Mouse (Mus musculus): ENCODE measurements around the gene Tmem189.

Tmem189 gene

DNA sequence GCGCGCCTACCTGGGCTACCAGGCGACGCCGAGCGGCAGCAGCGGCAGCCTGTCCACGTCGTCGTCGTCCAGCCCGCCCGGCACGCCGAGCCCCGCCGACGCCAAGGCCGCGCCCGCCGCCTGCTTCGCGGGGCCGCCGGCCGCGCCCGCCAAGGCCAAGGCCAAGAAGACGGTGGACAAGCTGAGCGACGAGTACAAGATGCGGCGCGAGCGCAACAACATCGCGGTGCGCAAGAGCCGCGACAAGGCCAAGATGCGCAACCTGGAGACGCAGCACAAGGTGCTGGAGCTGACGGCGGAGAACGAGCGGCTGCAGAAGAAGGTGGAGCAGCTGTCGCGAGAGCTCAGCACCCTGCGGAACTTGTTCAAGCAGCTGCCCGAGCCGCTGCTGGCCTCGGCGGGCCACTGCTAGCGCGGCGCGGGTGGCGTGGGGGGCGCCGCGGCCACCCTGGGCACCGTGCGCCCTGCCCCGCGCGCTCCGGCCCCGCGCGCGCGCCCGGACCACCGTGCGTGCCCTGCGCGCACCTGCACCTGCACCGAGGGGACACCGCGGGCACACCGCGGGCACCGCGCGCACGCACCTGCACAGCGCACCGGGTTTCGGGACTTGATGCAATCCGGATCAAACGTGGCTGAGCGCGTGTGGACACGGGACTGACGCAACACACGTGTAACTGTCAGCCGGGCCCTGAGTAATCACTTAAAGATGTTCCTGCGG is at the start of gene Tmem189:
TSS of gene Tmem189 (minus strand) at position 322 of the 718 bp plus-strand sequence.
- DNase-seq = peak; percentile 74 to 76

DNA sequence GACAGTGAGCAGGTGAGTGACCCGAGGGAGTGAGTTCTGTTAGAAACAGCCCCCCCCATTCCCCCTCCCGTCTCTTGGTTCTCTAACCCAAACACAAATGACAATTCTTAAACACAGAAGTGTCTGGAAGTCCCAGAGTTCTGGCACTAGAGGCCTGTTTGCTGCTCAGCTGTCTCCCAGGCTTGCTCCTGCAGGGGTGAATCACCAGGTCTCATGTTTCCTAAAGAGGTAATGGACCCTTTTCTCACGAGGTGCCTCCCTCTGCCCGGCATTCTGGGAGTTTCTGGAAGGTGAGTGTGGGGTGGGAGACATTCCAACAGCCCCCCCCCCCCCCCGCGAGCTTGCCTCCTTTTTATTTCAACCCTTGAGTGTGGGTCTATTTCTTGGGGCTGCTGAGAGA is 49.4 kb upstream of the Tmem189 start:
- no peak for DNase-seq

DNA sequence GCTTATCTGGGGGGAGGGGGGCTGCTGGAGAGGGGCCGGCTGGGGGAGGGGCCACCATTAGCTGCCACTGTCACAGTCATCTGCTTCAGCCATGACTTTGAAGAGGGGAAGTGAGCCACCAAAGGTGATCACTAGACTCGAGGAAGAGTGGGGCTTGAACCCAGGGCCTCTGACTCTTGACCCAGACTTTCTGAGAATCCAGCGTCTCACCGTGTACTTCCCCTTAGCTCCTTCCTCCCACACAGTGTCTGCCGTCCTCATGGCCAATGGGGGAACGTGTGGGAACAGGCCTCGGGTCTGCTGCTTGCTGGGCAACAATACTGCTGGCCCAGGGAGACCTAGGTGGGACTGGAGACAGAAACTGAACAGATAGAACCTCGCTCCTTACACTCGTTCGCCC is 45.2 kb upstream of the Tmem189 start:
- no peak for DNase-seq

DNA sequence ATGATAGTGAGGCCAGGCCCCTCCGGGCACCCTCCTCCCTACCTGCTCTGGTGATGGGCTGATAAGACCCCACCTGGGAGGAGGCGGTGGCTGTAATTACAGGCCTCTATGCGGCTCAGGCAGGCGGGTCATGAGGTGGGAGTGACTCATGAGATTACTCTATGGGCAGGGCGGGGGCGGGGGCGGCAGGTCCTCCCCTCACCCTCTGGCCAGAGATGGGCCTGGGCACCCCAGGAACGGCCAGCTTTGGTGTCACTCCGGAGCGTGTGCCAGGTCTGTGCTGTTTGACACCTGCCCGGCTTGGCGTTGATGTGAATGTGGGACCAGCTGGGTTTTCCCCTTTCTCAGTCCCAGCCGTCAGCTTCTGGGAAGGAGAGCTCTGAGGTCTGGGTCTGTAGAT is 41.5 kb upstream of the Tmem189 start:
- no peak for DNase-seq

DNA sequence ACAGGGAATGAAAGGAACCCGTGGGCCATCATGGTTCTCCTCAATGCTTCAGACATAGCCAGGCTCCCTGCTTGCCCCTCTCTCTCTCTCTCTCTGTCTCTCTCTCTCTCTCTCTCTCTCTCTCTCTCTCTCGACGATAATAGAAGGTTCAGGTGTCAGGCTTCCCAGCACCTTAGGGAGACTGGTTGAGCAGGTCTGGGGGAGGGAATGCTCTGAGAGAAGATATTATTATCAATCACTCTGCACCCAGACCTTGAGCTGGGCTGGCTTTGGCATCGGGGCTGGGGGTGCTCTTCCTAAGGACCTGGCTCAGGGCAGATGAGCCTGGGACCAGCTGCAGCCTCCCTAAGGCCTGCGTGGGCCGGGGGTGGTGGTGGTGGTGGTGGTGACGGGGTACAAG is 40.4 kb upstream of the Tmem189 start:
- no peak for DNase-seq

DNA sequence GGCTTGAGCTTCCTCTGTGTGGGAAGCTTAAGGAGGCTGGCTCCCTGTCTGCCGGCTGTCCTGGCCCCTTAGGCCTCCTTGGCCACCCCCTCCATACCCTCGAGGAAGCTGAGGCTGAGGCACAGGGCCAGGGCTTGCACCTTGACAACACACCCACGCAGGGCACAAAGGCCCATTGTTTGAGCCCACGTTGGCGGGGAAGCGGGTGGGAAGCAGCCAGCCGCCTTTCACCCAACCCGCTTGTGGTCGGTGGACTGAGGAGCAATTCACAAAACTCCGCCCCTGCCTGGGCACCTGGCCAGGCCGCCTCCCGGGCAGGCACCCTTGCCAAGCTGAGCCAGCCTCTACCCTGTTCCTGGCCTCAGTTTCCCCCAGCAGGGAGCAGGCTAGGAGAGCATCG is 37.5 kb upstream of the Tmem189 start:
- peak in 1 of 2 experiments; percentile 19 for DNase-seq

DNA sequence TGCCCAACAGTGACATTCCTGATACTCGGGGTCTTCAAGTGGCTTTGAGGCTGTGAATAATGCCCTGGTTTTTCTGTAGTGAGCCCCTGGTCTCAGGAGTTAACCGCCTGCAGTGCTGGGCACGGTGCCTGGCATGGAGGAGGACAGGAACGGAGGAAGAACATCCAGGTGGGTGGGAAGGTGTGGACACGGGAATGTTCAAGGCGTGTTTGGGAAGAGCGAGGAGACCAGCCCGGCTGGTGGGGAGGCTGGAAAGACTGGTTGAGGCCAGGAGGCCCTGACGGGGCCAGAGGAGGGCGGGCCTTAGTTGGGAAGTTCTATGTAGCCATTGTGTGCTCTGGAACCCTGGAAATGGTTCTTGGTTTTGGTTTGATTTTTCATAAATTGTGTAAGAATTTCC is 36.3 kb upstream of the Tmem189 start:
- no peak for DNase-seq

DNA sequence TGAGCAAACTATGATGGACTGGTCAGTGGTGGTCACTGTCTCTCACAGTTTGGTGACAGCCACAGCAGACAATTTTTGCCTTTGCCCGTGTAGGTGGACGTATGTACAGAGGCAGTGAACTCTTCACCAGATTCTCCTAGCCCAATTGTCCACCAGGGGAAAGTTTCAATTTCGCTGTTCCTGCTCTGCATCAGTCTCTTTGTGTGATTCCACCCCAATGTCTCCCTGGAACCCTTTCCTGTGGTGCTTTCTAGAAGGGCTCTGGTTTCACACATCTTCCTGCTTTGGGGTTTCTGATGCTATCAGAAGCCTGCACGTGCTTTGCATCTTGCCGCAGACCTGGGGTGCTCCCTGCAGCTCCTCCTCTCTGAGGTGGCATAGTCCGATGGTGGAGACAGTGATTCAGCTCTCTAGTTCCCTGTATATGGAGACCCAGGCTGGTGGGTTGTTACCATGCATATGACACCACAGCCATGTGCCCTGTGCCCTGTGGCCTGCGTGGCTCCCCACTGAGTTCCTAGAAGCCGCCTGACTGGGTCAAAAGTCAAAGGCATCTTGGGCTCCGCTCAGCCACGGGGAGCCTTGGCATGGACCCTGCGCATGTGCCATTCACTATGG is 34.1 kb upstream of the Tmem189 start:
- peak in 1 of 2 experiments; percentile 24 for DNase-seq

DNA sequence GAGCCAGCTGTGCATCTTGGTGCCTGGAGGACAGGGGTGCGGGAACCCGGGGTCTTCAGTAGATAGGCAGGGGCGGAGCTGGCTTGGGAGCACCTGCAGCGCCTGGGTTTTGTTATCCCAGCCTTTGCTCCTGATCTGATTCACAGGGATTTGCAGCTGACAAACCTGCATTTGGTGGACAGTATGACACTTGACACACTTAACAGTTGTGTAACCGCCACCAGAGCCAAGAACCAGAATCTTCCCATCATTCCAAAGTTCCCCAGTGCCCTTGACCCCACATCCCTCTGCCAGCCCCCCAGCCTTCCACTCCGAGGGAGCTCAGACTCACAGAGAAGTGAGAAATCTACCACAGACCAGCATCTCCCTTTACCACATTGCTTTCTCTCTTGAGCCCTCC is 32.9 kb upstream of the Tmem189 start:
- no peak for DNase-seq

DNA sequence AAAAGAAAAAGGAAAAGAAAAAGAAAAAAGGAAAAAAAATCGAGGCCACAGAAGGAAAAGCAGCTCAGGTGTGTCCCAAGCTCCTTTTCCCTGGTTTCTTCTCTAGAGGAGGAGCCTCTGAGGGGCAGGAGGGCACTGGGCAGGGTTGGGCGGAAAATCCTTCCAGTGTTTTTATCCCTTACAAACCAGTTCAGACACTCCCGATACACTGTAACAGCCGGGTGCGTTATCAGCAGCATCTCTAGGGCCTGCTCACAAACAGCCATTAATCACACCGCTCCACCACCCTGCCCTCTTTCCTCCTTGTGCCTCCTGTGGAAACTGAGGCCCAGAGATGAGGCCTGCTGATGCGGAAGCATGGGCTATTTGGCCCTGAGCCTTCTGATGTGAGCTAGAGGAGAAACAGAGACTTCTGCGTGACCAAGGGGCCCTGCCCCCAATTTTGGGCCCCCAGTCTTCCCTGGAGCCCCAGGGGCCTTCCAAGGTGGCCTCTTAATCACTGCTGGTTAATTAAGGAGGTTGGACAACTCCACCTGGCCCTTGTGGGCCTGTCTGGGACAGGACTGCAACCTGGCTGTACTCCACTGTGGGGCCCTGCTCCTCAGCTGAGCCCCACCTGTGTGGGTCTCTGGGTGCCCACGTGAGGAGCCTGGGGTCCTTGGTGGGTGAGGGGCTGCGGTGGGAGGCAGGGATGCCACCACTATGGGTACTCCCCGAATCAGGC is 31.7 kb upstream of the Tmem189 start:
- DNase-seq = no peak

DNA sequence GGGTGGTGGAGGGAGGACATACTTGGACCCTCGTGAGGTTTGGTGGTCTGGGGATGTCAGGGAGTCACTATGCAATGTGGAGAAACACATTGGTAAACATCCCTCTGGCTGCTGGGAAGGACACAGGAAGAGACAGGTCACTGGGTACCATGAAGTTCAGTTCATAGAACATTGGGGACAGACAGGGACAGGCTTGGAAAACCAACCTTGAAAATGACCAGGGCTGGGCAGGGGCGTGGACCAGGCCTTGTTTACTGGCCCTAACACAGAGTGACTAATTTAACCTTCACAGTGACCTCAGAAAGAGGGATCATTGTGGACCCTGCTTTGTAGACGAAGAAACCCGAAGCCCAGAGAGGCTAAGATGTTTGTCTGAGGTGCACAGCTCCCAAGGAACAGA is 29.9 kb upstream of the Tmem189 start:
- DNase-seq = no peak

DNA sequence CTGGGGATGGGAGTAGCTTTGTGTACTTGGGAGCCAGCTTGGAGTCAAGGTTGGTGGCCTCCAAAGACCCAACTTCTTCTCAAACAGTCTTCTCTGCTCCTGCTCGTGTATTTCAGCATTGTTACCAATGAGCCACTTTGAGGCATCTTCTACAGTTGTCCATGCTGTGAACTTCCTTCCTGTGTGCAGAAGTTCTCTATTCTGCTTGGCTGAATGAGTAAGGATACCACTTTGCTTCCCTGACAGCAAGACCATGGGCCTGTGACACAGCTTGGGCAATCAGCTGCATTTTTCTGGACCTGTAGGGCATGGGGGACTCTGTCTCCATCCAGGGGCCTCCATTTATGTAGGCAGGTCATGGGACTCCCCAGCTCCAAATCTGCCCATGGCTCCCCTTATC is 27.6 kb upstream of the Tmem189 start:
- no peak for DNase-seq

DNA sequence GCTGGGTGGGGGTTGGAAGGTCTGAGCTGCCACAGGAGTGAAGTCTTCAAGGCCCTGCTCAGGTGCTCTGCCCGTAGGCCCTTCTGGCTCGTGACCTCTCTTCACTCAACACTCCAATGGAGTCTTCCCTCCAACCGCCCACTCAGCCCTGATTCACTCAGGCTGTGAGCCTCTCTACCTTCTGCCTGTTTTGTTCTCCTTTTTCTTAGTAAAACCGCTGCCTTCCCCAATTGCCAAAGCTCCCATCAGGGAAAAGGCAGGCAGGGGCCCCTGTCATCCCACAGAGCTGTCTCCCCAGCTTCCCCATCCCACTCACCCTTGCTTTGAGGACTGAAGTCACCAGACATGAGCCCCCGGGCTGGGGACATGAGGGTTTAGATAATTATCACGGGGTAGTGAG is 25.4 kb upstream of the Tmem189 start:
- DNase-seq = no peak

DNA sequence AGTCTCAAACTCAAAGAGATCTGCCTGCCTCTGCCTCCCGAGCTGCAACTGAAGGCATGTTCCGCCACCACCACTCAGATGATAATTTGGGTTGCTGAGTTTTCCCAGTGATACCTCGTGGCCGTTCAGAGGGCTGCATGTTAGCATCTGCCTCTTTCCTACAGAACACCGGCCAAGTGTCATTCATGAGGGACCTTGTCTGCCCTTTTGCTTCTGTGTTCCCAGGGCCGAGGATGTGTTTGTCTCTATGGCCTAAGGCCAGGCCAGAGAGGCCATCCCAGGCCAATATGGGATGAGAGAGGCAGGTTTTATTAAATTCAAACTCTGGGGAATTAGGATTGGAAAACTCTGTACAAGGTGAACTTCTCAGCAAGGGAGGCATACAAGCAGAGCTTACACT is 24.7 kb upstream of the Tmem189 start:
- DNase-seq = no peak

DNA sequence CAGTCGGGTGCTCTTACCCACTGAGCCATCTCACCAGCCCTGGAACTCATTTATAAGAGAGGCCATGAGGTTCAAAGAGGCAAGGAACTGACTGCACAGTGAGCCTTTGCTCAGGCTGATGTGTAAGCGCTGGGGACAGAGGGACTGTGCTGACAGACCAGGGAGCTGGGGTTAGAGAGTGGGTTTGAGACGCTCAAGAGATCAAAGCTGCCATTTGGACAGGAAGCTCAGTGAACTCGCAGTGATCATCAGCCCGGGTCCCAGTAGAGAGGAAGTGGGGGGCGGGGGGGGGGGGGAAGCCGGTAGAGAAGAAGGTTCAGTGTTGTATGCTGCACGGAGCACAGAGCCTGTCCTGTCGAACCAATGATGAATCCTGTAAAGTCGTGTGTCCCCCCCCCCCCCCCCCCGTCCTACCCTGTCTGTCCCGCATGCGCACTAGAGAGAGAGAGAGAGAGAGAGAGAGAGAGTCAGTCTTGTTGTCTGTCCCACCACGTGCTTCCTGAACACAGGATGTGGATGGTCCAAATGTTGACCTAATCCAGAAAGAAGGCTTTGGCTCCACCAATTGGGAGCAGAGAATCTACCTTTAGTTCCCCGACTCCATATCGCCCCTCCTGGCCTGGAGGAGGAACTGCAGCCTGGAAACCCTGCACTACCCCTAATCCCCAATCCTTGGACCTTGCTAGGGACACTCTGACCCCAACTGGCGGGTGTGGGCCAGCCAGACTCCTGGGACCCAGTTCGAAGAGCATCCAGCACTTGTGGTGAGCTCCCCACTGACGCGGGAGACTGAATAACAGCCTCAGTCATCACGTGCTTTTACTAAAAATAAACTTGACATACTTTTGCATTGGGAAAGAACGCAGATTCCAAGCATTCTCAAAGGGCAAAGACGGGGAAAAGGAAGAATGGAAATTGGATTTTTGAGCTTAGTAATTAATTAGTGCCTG is 23.5 kb upstream of the Tmem189 start:
- peak; percentile 79 for DNase-seq

DNA sequence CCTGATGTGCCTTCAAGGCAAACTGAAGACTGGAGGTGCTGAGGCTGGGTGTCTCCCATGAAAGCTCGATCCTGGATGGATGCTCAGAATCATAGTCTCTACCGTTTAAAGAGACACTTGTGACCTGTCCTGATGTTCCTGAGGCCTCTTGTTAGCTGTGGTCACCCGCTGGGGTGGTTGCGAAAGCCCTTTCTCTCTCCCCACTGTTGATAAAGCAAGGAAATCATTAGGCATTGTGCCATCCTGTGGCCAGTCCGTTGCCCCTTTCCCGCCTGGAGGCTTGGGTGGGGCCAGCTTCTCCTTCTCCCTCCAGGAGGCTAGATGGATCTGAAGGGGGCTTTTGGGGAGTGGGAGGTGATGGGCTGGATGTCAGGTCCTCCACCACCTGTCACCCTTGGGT is 21.0 kb upstream of the Tmem189 start:
- DNase-seq = no peak

DNA sequence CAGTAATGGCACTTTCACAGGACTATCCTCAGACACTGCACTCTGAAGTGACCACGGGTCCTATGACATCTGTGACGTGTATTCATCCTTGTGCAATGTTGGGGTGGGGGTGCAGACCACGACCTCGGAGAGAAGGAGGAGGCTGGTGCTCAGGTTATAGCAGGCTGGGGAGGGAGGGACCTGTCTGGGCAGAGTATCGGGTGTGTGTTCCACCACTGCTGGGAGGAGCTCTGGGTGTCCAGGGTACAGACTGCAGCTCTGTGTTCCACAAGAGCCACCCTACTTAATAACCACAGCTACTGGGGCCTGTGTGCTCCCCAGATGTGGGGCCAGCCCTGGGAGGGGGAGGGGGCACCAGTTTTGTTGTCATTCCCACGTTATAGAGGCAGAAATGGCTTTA is 20.3 kb upstream of the Tmem189 start:
- DNase-seq = no peak

DNA sequence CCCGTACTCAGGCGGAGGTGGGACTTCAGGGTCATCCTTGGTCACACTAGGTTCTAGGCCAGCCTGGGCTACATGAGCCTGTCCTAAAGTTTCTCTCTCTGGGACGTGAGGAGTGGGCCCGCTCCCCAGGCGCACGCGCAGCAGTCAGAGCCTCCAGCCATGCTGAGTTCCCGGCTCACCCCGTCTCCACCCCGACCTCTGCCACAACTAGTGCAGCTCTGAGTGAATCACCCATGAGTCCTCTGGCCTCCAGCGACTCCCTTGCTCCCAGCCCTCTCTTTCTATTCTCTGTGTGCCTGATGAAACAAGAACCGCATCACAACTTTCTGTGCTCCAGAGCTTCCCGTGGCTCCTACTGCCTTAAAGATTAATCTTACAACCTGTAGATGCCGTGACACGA is 18.8 kb upstream of the Tmem189 start:
- no peak for DNase-seq

DNA sequence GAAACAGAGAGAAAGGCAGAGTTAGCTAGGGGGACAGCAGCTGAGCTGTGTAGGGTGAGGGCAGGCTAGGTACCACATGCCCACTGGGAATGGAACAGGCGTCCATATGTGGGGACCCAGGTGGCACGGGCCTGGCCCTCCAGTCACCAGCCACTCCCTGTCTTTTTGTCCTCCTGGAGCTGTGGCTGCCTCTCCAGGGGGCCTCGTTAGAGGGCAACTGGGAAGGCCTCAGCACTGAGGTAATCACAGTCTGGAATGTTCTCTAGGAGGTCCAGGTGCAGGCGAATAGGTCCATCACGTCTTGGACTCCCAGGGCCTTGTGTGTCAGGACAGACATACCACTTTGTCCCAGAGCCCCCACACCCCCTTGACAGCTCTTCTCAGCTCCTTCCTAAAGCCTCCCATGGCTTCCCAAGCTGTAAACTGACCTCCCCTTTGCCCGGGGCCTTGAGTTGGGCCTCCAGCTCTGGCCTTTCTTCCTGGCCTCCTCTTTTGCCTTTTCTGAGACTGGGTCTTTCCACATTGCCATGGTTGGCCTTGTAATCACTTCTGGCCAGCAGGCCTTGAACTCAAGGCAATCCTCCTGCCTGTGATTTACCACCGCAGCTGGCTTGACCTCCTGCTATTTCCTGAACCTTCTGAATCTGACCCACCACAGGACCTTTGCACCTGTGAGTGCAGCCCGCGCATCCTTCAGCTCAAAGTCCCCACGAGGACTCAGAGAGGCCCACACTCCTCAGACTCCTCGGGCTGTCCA is 16.7 kb upstream of the Tmem189 start:
- no peak for DNase-seq

DNA sequence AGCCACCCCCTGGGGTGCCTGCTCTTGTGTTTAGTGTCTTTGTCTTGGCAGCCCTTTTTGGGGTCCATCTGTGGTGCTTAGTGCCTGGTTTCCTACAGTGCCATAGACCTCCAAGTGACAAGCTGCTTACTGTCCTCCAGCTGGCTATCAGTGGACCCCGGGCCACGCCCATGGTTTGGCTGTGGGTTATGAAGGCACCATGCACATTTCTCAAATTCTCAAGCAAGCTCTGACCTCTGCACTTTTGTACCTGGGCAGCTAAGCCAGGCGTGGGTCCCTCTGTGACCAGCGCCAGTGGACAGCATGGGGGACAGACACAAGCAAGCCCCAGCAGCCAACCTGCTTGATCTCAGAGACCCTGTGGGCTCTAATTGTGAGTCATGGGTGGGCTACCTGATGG is 14.8 kb upstream of the Tmem189 start:
- DNase-seq = no peak

DNA sequence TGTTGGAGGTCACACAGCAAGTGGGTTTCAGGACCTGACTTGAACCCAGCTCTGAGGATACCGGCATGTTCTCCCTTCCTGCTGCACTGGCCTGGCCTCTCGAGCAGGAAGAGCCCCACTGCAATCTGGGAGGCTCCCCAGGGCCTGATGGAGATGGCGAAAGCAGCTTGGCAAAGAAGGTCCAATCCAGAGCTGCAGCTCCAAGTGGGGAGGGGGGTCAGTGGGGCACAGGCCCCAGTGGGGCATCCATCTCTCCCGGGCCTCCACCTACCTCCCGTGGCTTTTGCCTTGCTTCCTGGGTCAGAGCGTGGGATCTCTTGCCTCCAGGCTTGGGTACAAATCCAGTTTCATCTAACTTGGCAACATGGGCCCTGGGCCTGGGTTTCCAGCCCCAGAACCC is 12.5 kb upstream of the Tmem189 start:
- no peak for DNase-seq

DNA sequence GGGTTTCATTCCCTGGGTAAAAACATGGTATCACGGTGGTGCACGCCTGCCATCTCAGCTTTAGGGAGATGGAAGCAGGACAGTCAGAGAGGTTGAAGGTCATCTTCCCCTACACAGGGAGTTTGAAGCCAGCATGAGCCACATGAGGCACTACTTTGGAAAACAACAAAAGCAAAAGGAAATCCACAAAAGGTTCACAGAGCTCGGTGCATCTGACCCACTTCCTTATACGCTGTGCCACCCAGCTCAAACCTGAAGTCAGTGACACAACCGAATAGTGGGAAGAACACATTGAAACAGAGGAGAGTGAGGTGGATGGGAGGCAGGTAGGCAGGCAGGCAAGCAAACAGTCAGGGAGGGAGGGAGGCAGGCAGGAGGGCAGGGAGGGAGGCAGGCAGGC is 11.8 kb upstream of the Tmem189 start:
- no peak for DNase-seq

Measured in B cell, adult 2 months (primary cell).